Mouse (Mus musculus): ENCODE measurements at regions not wholly inside any gene's neighbourhood (a gene's known extent, or its start where the extent isn't known, plus 50 kb on each side); places are given as distances from the start of the nearest gene placed in this dataset.

GRCm38 (mm10) chr2:74959936-74960335 is 134.3 kb downstream of the Mtx2 start:
- no peak overlapping the region for H3K9ac ChIP-seq
- no peaks in the 10 kb centered on the region for H3K27me3 ChIP-seq (replicated peaks)
- no peak overlapping the region for H3K4me2 ChIP-seq (replicated peaks)
- no peak overlapping the region for H3K27ac ChIP-seq
- no peak for ATAC-seq (ENCODE audit: low FRiP score, low read depth)
- 42% methylated on average over 5 of the region's 5 CpGs for WGBS
- no peaks in the 10 kb centered on the region for H3K9me3 ChIP-seq
- H3K4me1 ChIP-seq, result peaks cover 5% of the 10 kb centered on the region
- H3K4me3 ChIP-seq, result no peak overlapping the region
- H3K36me3 ChIP-seq, result no peaks in the 10 kb centered on the region

- H3K4me3 ChIP-seq, result no peak overlapping the region
- no peaks in the 10 kb centered on the region for H3K9me3 ChIP-seq
- H3K36me3 ChIP-seq, result no peaks in the 10 kb centered on the region
- H3K27me3 ChIP-seq (replicated peaks), result no peaks in the 10 kb centered on the region
- 89% methylated on average over 6 of the region's 6 CpGs for WGBS
- ATAC-seq (ENCODE audit: low FRiP score, low read depth), result no peak
- no peak overlapping the region for H3K27ac ChIP-seq
- no peak overlapping the region for H3K9ac ChIP-seq
- H3K4me2 ChIP-seq (replicated peaks), result no peak overlapping the region
- peaks cover 19% of the 10 kb centered on the region for H3K4me1 ChIP-seq
Observed at GRCm38 (mm10) chr2:74962416-74962815, 136.8 kb downstream of the Mtx2 start.

- H3K27ac ChIP-seq, result no peak overlapping the region
- peaks cover 19% of the 10 kb centered on the region for H3K4me1 ChIP-seq
- peak overlapping the region; percentile 27; the same call in 1 of the 2 replicates for H3K4me2 ChIP-seq (replicated peaks)
- no peaks in the 10 kb centered on the region for H3K9me3 ChIP-seq
- H3K4me3 ChIP-seq, result no peak overlapping the region
- ATAC-seq (ENCODE audit: low FRiP score, low read depth), result peak; percentile 77
- no peak overlapping the region for H3K9ac ChIP-seq
- no peaks in the 10 kb centered on the region for H3K36me3 ChIP-seq
- no peaks in the 10 kb centered on the region for H3K27me3 ChIP-seq (replicated peaks)
- WGBS, result under 1% methylated on average over 6 of the region's 6 CpGs
Observed at GRCm38 (mm10) chr2:74964360-74964759, 138.8 kb downstream of the Mtx2 start.

GRCm38 (mm10) chr2:74964980-74965379 is 139.4 kb downstream of the Mtx2 start:
- WGBS, result 33% methylated on average over 3 of the region's 3 CpGs
- Histone ChIP-seq H3K27ac (no peak overlapping the region), H3K27me3 (replicated peaks) (no peaks in the 10 kb centered on the region), H3K4me1 (peaks cover 19% of the 10 kb centered on the region), H3K9me3 (no peaks in the 10 kb centered on the region), H3K4me3 (no peak overlapping the region), H3K9ac (no peak overlapping the region), H3K36me3 (no peaks in the 10 kb centered on the region), H3K4me2 (replicated peaks) (peak overlapping the region; percentile 49)
- ATAC-seq (ENCODE audit: low FRiP score, low read depth), result no peak

GRCm38 (mm10) chr2:74965384-74966060 is 139.9 kb downstream of the Mtx2 start:
- H3K4me1 ChIP-seq, result peaks cover 21% of the 10 kb centered on the region
- no peak overlapping the region for H3K27ac ChIP-seq
- 0 out of 2 replicates have a peak overlapping the region, but pooled peaks have one; percentile 17 for H3K9ac ChIP-seq
- ATAC-seq (ENCODE audit: low FRiP score, low read depth), result peak; percentile 74
- H3K27me3 ChIP-seq (replicated peaks), result no peaks in the 10 kb centered on the region
- no peak overlapping the region for H3K4me3 ChIP-seq
- no peaks in the 10 kb centered on the region for H3K36me3 ChIP-seq
- 24% methylated on average over 18 of the region's 18 CpGs for WGBS
- H3K4me2 ChIP-seq (replicated peaks), result peak overlapping the region; percentile 49
- no peaks in the 10 kb centered on the region for H3K9me3 ChIP-seq

- H3K27ac ChIP-seq, result no peak overlapping the region
- WGBS, result 6% methylated on average over 14 of the region's 14 CpGs
- peaks cover 18% of the 10 kb centered on the region for H3K4me1 ChIP-seq
- peak overlapping the region; percentile 4; the same call in 1 of the 2 replicates for H3K4me2 ChIP-seq (replicated peaks)
- H3K36me3 ChIP-seq, result no peaks in the 10 kb centered on the region
- no peak overlapping the region for H3K4me3 ChIP-seq
- no peaks in the 10 kb centered on the region for H3K27me3 ChIP-seq (replicated peaks)
- no peaks in the 10 kb centered on the region for H3K9me3 ChIP-seq
- no peak overlapping the region for H3K9ac ChIP-seq
- no peak for ATAC-seq (ENCODE audit: low FRiP score, low read depth)
Observed at GRCm38 (mm10) chr2:74970611-74971265, 145.1 kb downstream of the Mtx2 start.

- Histone ChIP-seq H3K27ac (no peak overlapping the region), H3K4me1 (peaks cover 12% of the 10 kb centered on the region), H3K27me3 (replicated peaks) (no peaks in the 10 kb centered on the region), H3K9me3 (no peaks in the 10 kb centered on the region), H3K36me3 (no peaks in the 10 kb centered on the region), H3K4me2 (replicated peaks) (no peak overlapping the region), H3K4me3 (no peak overlapping the region), H3K9ac (no peak overlapping the region)
- no peak for ATAC-seq (ENCODE audit: low FRiP score, low read depth)
- WGBS, result 87% methylated on average over 6 of the region's 6 CpGs
Observed at GRCm38 (mm10) chr2:74973386-74973785, 147.8 kb downstream of the Mtx2 start.

- H3K9ac ChIP-seq, result no peak overlapping the region
- no peaks in the 10 kb centered on the region for H3K27me3 ChIP-seq (replicated peaks)
- 59% methylated on average over 16 of the region's 16 CpGs for WGBS
- peaks cover 12% of the 10 kb centered on the region for H3K4me1 ChIP-seq
- peak; percentile 71; the same call in 1 of the 2 replicates for ATAC-seq (ENCODE audit: low FRiP score, low read depth)
- H3K9me3 ChIP-seq, result no peaks in the 10 kb centered on the region
- 0 out of 2 replicates have a peak overlapping the region, but pooled peaks have one; percentile 3 for H3K27ac ChIP-seq
- no peak overlapping the region for H3K4me3 ChIP-seq
- H3K36me3 ChIP-seq, result no peaks in the 10 kb centered on the region
- H3K4me2 ChIP-seq (replicated peaks), result peak overlapping the region; percentile 45
Observed at GRCm38 (mm10) chr2:74974595-74975325, 149.2 kb downstream of the Mtx2 start.

- Histone ChIP-seq H3K9ac (no peak overlapping the region), H3K9me3 (no peaks in the 10 kb centered on the region), H3K4me1 (peaks cover 4% of the 10 kb centered on the region; the same call in 1 of the 2 replicates), H3K27me3 (replicated peaks) (no peaks in the 10 kb centered on the region), H3K27ac (no peak overlapping the region), H3K36me3 (no peaks in the 10 kb centered on the region), H3K4me3 (no peak overlapping the region), H3K4me2 (replicated peaks) (no peak overlapping the region)
- ATAC-seq (ENCODE audit: low FRiP score, low read depth), result no peak
- 96% methylated on average over 3 of the region's 3 CpGs for WGBS
Observed at GRCm38 (mm10) chr2:74977348-74977747, 151.7 kb downstream of the Mtx2 start.

GRCm38 (mm10) chr2:74977828-74978227 is 152.2 kb downstream of the Mtx2 start:
- H3K27me3 ChIP-seq (replicated peaks), result no peaks in the 10 kb centered on the region
- no peak overlapping the region for H3K4me3 ChIP-seq
- 76% methylated on average over 1 of the region's 1 CpGs for WGBS
- H3K4me1 ChIP-seq, result peaks cover 4% of the 10 kb centered on the region; the same call in 1 of the 2 replicates
- no peak overlapping the region for H3K9ac ChIP-seq
- H3K36me3 ChIP-seq, result no peaks in the 10 kb centered on the region
- no peak for ATAC-seq (ENCODE audit: low FRiP score, low read depth)
- no peaks in the 10 kb centered on the region for H3K9me3 ChIP-seq
- no peak overlapping the region for H3K27ac ChIP-seq
- no peak overlapping the region for H3K4me2 ChIP-seq (replicated peaks)

- WGBS, result 62% methylated on average over 3 of the region's 3 CpGs
Observed at GRCm38 (mm10) chr2:74981856-74982255, 156.3 kb downstream of the Mtx2 start.

GRCm38 (mm10) chr2:74993802-74994201 is 168.2 kb downstream of the Mtx2 start:
- Histone ChIP-seq H3K27me3 (replicated peaks) (no peaks in the 10 kb centered on the region), H3K36me3 (no peaks in the 10 kb centered on the region), H3K4me1 (no peaks in the 10 kb centered on the region), H3K4me3 (no peak overlapping the region), H3K27ac (no peak overlapping the region), H3K9ac (no peak overlapping the region), H3K4me2 (replicated peaks) (no peak overlapping the region), H3K9me3 (no peaks in the 10 kb centered on the region)
- ATAC-seq (ENCODE audit: low FRiP score, low read depth), result no peak
- 78% methylated on average over 3 of the region's 3 CpGs for WGBS

More at GRCm38 (mm10) chr2:74981856-74982255, 156.3 kb downstream of the Mtx2 start:
- H3K4me2 ChIP-seq (replicated peaks), result no peak overlapping the region
- no peaks in the 10 kb centered on the region for H3K9me3 ChIP-seq
- H3K36me3 ChIP-seq, result no peaks in the 10 kb centered on the region
- H3K27ac ChIP-seq, result no peak overlapping the region
- H3K4me1 ChIP-seq, result no peaks in the 10 kb centered on the region
- H3K9ac ChIP-seq, result no peak overlapping the region
- no peak for ATAC-seq (ENCODE audit: low FRiP score, low read depth)
- no peak overlapping the region for H3K4me3 ChIP-seq
- no peaks in the 10 kb centered on the region for H3K27me3 ChIP-seq (replicated peaks)

Data from neural tube, embryonic 12.5 days (tissue).